Mouse (Mus musculus) cerebellum, adult 9-10 months (tissue): ENCODE data around the gene Cx3cl1.

Experiments
- DNase-seq: peaks from one replicate; pipeline ENCODE4 v3.0.0; 2022

Gene Cx3cl1

GRCm38 (mm10) chr8:94803551-94803950 is 31.7 kb downstream of the Cx3cl1 start:
- no peak for DNase-seq

GRCm38 (mm10) chr8:94804546-94805340 is 32.9 kb downstream of the Cx3cl1 start:
- DNase-seq, result no peak

GRCm38 (mm10) chr8:94805811-94806210 is 34.0 kb downstream of the Cx3cl1 start:
- DNase-seq, result no peak

GRCm38 (mm10) chr8:94807506-94807905 is 35.7 kb downstream of the Cx3cl1 start:
- DNase-seq, result no peak

GRCm38 (mm10) chr8:94808372-94808771 is 36.6 kb downstream of the Cx3cl1 start:
- no peak for DNase-seq

- no peak for DNase-seq
Observed at GRCm38 (mm10) chr8:94810153-94810552, 38.3 kb downstream of the Cx3cl1 start, which contains the start of gene Ccl17. Ccl17 (plus strand) TSS chr8:94810453.

- DNase-seq, result no peak
Observed at GRCm38 (mm10) chr8:94810855-94811254, 39.0 kb downstream of the Cx3cl1 start.

GRCm38 (mm10) chr8:94811654-94812053 is 39.8 kb downstream of the Cx3cl1 start:
- DNase-seq, result no peak

GRCm38 (mm10) chr8:94812645-94813098 is 40.9 kb downstream of the Cx3cl1 start:
- peak; percentile 95 for DNase-seq

- peak; percentile 55 for DNase-seq
Observed at GRCm38 (mm10) chr8:94814556-94814955, 42.7 kb downstream of the Cx3cl1 start.

- no peak for DNase-seq
Observed at GRCm38 (mm10) chr8:94817933-94818332, 46.1 kb downstream of the Cx3cl1 start.

- DNase-seq, result no peak
Observed at GRCm38 (mm10) chr8:94819671-94820179, 47.9 kb downstream of the Cx3cl1 start.

- no peak for DNase-seq
Observed at GRCm38 (mm10) chr8:94820553-94820952, 48.7 kb downstream of the Cx3cl1 start.

- no peak for DNase-seq
Observed at GRCm38 (mm10) chr8:94821381-94821780, 49.6 kb downstream of the Cx3cl1 start.

GRCm38 (mm10) chr8:94822637-94823560 is 51.1 kb downstream of the Cx3cl1 start:
- peak; percentile 53 for DNase-seq

GRCm38 (mm10) chr8:94825170-94825569 is 53.4 kb downstream of the Cx3cl1 start:
- DNase-seq, result no peak

- no peak for DNase-seq
Observed at GRCm38 (mm10) chr8:94826210-94826609, 54.4 kb downstream of the Cx3cl1 start.

GRCm38 (mm10) chr8:94828284-94828683 is 56.5 kb downstream of the Cx3cl1 start:
- DNase-seq, result no peak
